Mouse (Mus musculus): ENCODE results near the gene Rreb1.

Gene Rreb1

DNA sequence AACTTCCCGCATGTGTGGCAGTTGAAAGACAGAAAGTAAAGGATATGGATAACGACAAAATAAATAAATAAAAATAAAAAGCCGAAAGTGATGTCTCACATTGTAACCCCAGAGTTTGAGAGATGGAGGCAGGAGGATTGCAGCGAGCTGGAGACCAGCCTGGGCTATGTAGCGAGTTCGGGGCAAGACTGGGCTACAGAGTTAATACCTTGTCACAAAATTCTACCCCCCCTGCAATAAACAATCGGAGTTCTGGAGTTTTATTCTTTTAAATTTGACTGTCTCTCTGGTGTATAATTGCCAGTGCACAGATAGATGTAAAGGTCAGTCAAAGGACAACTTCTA is 216.2 kb downstream of the Rreb1 start:
- Histone ChIP-seq H3K27me3 (ENCODE audit: insufficient read depth, low read length) (peaks cover 8% of the 10 kb centered on the region; the same call in 1 of the 2 replicates), H3K9me3 (ENCODE audit: low read length) (no peaks in the 10 kb centered on the region), H3K4me1 (replicated peaks; ENCODE audit: low read depth, low read length) (peaks cover 20% of the 10 kb centered on the region), H3K36me3 (ENCODE audit: insufficient read depth, low read length) (peaks cover 27% of the 10 kb centered on the region), H3K4me3 (replicated peaks; ENCODE audit: low read length) (peak overlapping the region; percentile 49; the same call in 1 of the 2 replicates)
- TF ChIP-seq CTCF (conservative IDR thresholded peaks at IDR 0.05; ENCODE audit: low read length) (no peak), NANOG (IDR thresholded peaks at IDR 0.05; ENCODE audit: borderline replicate concordance, low read length) (no peak), POU5F1 (IDR thresholded peaks at IDR 0.05; ENCODE audit: borderline replicate concordance, low read length) (no peak)

DNA sequence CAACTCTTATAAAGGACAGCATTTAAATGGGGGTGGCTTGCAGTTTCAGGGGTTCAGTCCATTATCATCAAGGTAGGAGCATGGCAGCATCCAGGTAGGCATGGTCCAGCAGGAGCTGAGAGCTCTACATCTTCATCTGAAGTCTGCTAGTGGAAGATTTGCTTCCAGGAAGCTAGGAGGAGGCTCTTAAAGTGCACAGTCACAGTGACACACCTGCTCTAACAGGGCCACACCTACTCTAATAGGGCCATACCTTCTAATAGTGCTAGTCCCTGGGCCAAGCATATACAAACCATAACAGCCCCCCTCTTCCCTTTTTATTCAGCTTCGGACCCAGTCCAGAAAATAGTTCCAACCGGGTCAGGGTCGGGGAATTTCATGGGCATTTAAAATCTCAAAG is 221.5 kb downstream of the Rreb1 start:
- Histone ChIP-seq H3K36me3 (ENCODE audit: insufficient read depth, low read length) (no peaks in the 10 kb centered on the region), H3K9me3 (ENCODE audit: low read length) (no peaks in the 10 kb centered on the region), H3K27me3 (ENCODE audit: insufficient read depth, low read length) (peaks cover 20% of the 10 kb centered on the region), H3K4me1 (replicated peaks; ENCODE audit: low read depth, low read length) (peaks cover 6% of the 10 kb centered on the region), H3K4me3 (replicated peaks; ENCODE audit: low read length) (no peak overlapping the region)
- TF ChIP-seq NANOG (IDR thresholded peaks at IDR 0.05; ENCODE audit: borderline replicate concordance, low read length) (no peak), CTCF (conservative IDR thresholded peaks at IDR 0.05; ENCODE audit: low read length) (no peak), POU5F1 (IDR thresholded peaks at IDR 0.05; ENCODE audit: borderline replicate concordance, low read length) (no peak)

All from E14TG2a.4 (cell line).